ENCODE assay signal across 18 mouse cellular contexts in the genomic region with DNA sequence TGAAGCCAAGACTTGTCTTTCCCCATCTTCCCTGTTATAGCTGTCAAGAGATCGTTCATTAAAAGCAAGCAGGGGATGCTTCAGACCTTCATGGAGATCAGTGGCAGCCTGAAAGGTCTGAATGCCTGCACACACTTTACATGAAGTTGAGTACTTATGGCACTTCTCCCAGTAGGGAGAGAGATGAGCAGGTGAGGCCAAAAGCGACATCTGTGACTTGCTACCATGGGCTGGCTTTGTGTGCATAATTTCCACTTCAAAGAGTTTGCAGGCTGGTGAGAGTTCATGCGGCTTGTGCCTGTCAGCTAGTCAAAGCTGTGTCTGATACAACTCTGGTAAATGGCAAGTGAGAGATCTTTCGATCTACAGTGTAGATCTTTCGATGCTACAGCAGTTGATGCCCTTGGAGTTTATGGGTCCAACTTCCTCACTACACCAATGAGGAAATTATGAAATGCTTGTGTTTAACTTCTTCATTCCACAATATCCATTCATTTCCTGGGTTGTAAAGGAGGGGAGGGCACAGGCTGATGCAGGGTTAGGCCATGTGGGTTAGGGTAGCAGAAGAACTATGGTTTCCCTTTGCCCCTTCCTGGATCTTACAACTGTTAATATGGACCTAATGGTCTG.
DNase-seq lines count a peak whose midpoint lies in the region; ATAC-seq and TF ChIP-seq lines count a peak whose summit lies in the region.
"Had no signal": no experiment of that assay in that cellular context is flagged by ENCODE, and none has a peak within 500 bp of the region (broad histone marks: within the 10 kb centered on the region; RNA-seq: fewer than 3 reads in every experiment).

No protein-coding gene starts in this region.

- H3K4me2 ChIP-seq in hindbrain, postnatal 0 days (ENCODE audit: low read depth, low read length) = no peak overlapping the region
- no peak overlapping the region for H3K4me2 ChIP-seq in hindbrain, embryonic 14.5 days (replicated peaks)
- no peak overlapping the region for H3K4me2 ChIP-seq in kidney, embryonic 14.5 days (replicated peaks; ENCODE audit: low read depth, low read length)
- H3K4me2 ChIP-seq: embryonic facial prominence, embryonic 12.5 days; limb, embryonic 13.5 days had no signal

- H3K4me3 ChIP-seq in hindbrain, postnatal 0 days (ENCODE audit: low read length) = no peak overlapping the region
- no peak overlapping the region for H3K4me3 ChIP-seq in hindbrain, embryonic 14.5 days (replicated peaks; ENCODE audit: low read length)
- H3K4me3 ChIP-seq in kidney, embryonic 14.5 days (ENCODE audit: low read length) = no peak overlapping the region
- H3K4me3 ChIP-seq: embryonic facial prominence, embryonic 12.5 days; limb, embryonic 13.5 days; myocyte had no signal

- peak; percentile 77 for DNase-seq in hindbrain, postnatal 0 days (ENCODE audit: low spot score)
- no peak for DNase-seq in hindbrain, embryonic 14.5 days (ENCODE audit: low spot score)
- peak; percentile 86 for DNase-seq in cerebellum, adult 11-12 months
- DNase-seq in thymus, postnatal 10 days (ENCODE audit: low spot score in 2 of 2) = peak; percentile 9 to 12
- no peak for DNase-seq in T-cell, adult 2 months (ENCODE audit: low spot score)
- DNase-seq: adrenal gland, postnatal 14 days; heart, adult 18-20 months; heart, postnatal 10 days; kidney, postnatal 36 days; liver, postnatal 0 days had no signal

- no peak overlapping the region for H3K9ac ChIP-seq in hindbrain, postnatal 0 days (replicated peaks; ENCODE audit: low read length)
- H3K9ac ChIP-seq in hindbrain, embryonic 14.5 days = no peak overlapping the region
- no peak overlapping the region for H3K9ac ChIP-seq in kidney, embryonic 14.5 days (ENCODE audit: low read depth, low read length)
- H3K9ac ChIP-seq: embryonic facial prominence, embryonic 12.5 days; limb, embryonic 13.5 days; liver, postnatal 0 days had no signal

- peak; percentile 76 for ATAC-seq in hindbrain, postnatal 0 days
- ATAC-seq in hindbrain, embryonic 14.5 days (ENCODE audit: low FRiP score) = no peak
- peak; percentile 94 for ATAC-seq in common myeloid progenitor, adult 5-6 weeks (replicated peaks; ENCODE audit: low read depth, poor library complexity, severe bottlenecking)
- no peak for ATAC-seq in inflammation-experienced regulatory T-cells, adult 6 months
- ATAC-seq in kidney, embryonic 14.5 days (ENCODE audit: low FRiP score, low TSS enrichment) = no peak
- ATAC-seq: intestine, postnatal 0 days; liver, postnatal 0 days had no signal

- TF ChIP-seq CTCF in hindbrain, postnatal 0 days (IDR thresholded peaks at IDR 0.05; ENCODE audit: low read depth) = no peak

- WGBS in hindbrain, postnatal 0 days = 53% methylated on average over 5 of the region's 5 CpGs
- WGBS in hindbrain, embryonic 14.5 days = 67% methylated on average over 5 of the region's 5 CpGs
- 67% methylated on average over 5 of the region's 5 CpGs for WGBS in kidney, embryonic 14.5 days

- H3K27me3 ChIP-seq in hindbrain, postnatal 0 days (ENCODE audit: insufficient read depth, low read length) = no peaks in the 10 kb centered on the region
- H3K27me3 ChIP-seq in hindbrain, embryonic 14.5 days (ENCODE audit: control insufficient read depth, insufficient read depth, low read length) = no peaks in the 10 kb centered on the region
- H3K27me3 ChIP-seq in kidney, embryonic 14.5 days (ENCODE audit: control insufficient read depth, insufficient read depth, low read length) = no peaks in the 10 kb centered on the region
- H3K27me3 ChIP-seq: embryonic facial prominence, embryonic 12.5 days; limb, embryonic 13.5 days had no signal

- H3K27ac ChIP-seq in hindbrain, postnatal 0 days = no peak overlapping the region
- no peak overlapping the region for H3K27ac ChIP-seq in hindbrain, embryonic 14.5 days
- H3K27ac ChIP-seq in kidney, embryonic 14.5 days (ENCODE audit: low read depth, low read length) = no peak overlapping the region
- H3K27ac ChIP-seq: embryonic facial prominence, embryonic 12.5 days; limb, embryonic 13.5 days; macrophage had no signal

- no peaks in the 10 kb centered on the region for H3K4me1 ChIP-seq in hindbrain, postnatal 0 days (ENCODE audit: insufficient read depth, low read length)
- no peaks in the 10 kb centered on the region for H3K4me1 ChIP-seq in hindbrain, embryonic 14.5 days (replicated peaks; ENCODE audit: control insufficient read depth, insufficient read depth, low read length)
- no peaks in the 10 kb centered on the region for H3K4me1 ChIP-seq in kidney, embryonic 14.5 days (ENCODE audit: control insufficient read depth, insufficient read depth, low read length)
- H3K4me1 ChIP-seq: embryonic facial prominence, embryonic 12.5 days; limb, embryonic 13.5 days had no signal

- no peaks in the 10 kb centered on the region for H3K9me3 ChIP-seq in hindbrain, postnatal 0 days (ENCODE audit: low read length)
- H3K9me3 ChIP-seq in hindbrain, embryonic 14.5 days (ENCODE audit: control insufficient read depth, low read length) = no peaks in the 10 kb centered on the region
- no peaks in the 10 kb centered on the region for H3K9me3 ChIP-seq in kidney, embryonic 14.5 days (ENCODE audit: control insufficient read depth, low read length)
- H3K9me3 ChIP-seq: embryonic facial prominence, embryonic 12.5 days; limb, embryonic 13.5 days had no signal

- H3K36me3 ChIP-seq in hindbrain, postnatal 0 days (ENCODE audit: insufficient read depth, low read length) = no peaks in the 10 kb centered on the region
- no peaks in the 10 kb centered on the region for H3K36me3 ChIP-seq in hindbrain, embryonic 14.5 days (replicated peaks; ENCODE audit: control insufficient read depth, insufficient read depth)
- no peaks in the 10 kb centered on the region for H3K36me3 ChIP-seq in kidney, embryonic 14.5 days (ENCODE audit: control insufficient read depth, insufficient read depth, low read length)
- H3K36me3 ChIP-seq: embryonic facial prominence, embryonic 12.5 days; limb, embryonic 13.5 days had no signal

Comparison
In these comparisons a context has a peak if more than half of its experiments do, and no peak if none do; other contexts are left out.
1. ATAC-seq: peak in hindbrain, postnatal 0 days (single experiment) and common myeloid progenitor, adult 5-6 weeks (single experiment); none in hindbrain, embryonic 14.5 days (single experiment), inflammation-experienced regulatory T-cells, adult 6 months (single experiment) and kidney, embryonic 14.5 days (single experiment).
2. DNase-seq: peak in hindbrain, postnatal 0 days (single experiment), cerebellum, adult 11-12 months (single experiment) and thymus, postnatal 10 days (2 of 2); none in hindbrain, embryonic 14.5 days (single experiment) and T-cell, adult 2 months (single experiment).